Mouse (Mus musculus) stomach, embryonic 16.5 days (tissue): ENCODE measurements at regions not wholly inside any gene's neighbourhood (a gene's known extent, or its start where the extent isn't known, plus 50 kb on each side); places are given as distances from the start of the nearest gene placed in this dataset.

Experiments
- ATAC-seq: fragments of 200-750 bp; cut with Nextera tagmentation; 2 replicates; pipeline ENCODE4 v1.8.0; 2017; ENCODE audit warnings: moderate number of reproducible peaks, moderate TSS enrichment; ENCODE audit not compliant: insufficient read depth, low FRiP score
- H3K27ac ChIP-seq: fragments of 300-500 bp; sonication (generic); 2 replicates; pipeline ENCODE4 v1.5.1; 2014; ENCODE audit warnings: low read length
- H3K27me3 ChIP-seq: fragments of 300-500 bp; sonication (generic); 2 replicates; pipeline ENCODE4 v1.6.1; 2014; ENCODE audit warnings: low read length, control low read depth, mixed read lengths; ENCODE audit not compliant: control insufficient read depth, insufficient read depth
- H3K36me3 ChIP-seq: fragments of 300-500 bp; sonication (generic); 2 replicates; pipeline ENCODE4 v1.6.1; 2014; ENCODE audit warnings: low read length; ENCODE audit not compliant: control insufficient read depth, insufficient read depth
- H3K4me1 ChIP-seq: fragments of 300-500 bp; sonication (generic); 2 replicates; pipeline ENCODE4 v1.6.1; 2014; ENCODE audit warnings: low read length, control low read depth, mixed read lengths; ENCODE audit not compliant: control insufficient read depth, insufficient read depth
- H3K4me2 ChIP-seq: fragments of 300-500 bp; sonication (generic); 2 replicates; pipeline ENCODE4 v1.6.1; 2014; ENCODE audit warnings: low read depth, low read length, mixed read lengths
- H3K4me3 ChIP-seq: fragments of 300-500 bp; sonication (generic); replicated peaks from 2 replicates; pipeline ENCODE4 v1.5.1; 2014; ENCODE audit warnings: mild to moderate bottlenecking, low read length
- H3K9ac ChIP-seq: fragments of 300-500 bp; sonication (generic); 2 replicates; pipeline ENCODE4 v1.6.1; 2014; ENCODE audit warnings: low read length
- H3K9me3 ChIP-seq: fragments of 300-500 bp; sonication (generic); replicated peaks from 2 replicates; pipeline ENCODE4 v1.6.1; 2016; ENCODE audit warnings: low read length, control low read depth; ENCODE audit not compliant: control insufficient read depth
- WGBS: fragments of 180-500 bp; shearing (Covaris S2); extraction: QIAGEN DNeasy Blood & Tissue Kit; methylation state at CpG from one replicate; pipeline ENCODE4 v1.1.7; 2014; 5-methylcytosine and 5-hydroxymethylcytosine counted together

- 49% methylated on average over 4 of the region's 4 CpGs for WGBS
- no peak overlapping the region for H3K4me2 ChIP-seq
- no peak overlapping the region for H3K4me3 ChIP-seq
- H3K36me3 ChIP-seq: no peaks in the 10 kb centered on the region
- no peaks in the 10 kb centered on the region for H3K9me3 ChIP-seq
- peak; percentile 14; the same call in 1 of the 2 replicates for ATAC-seq
- H3K4me1 ChIP-seq: peaks cover 4% of the 10 kb centered on the region
- H3K27me3 ChIP-seq: no peaks in the 10 kb centered on the region
- H3K9ac ChIP-seq: 0 out of 2 replicates have a peak overlapping the region, but pooled peaks have one; percentile 14
- no peak overlapping the region for H3K27ac ChIP-seq
Measured at GRCm38 (mm10) chr2:128395308-128396007, 195.6 kb upstream of the Spdye4c start.

- Histone ChIP-seq H3K4me1 (peaks cover 4% of the 10 kb centered on the region), H3K4me2 (no peak overlapping the region), H3K4me3 (no peak overlapping the region), H3K27ac (no peak overlapping the region), H3K36me3 (no peaks in the 10 kb centered on the region), H3K27me3 (no peaks in the 10 kb centered on the region), H3K9me3 (no peaks in the 10 kb centered on the region), H3K9ac (no peak overlapping the region)
- 2% methylated on average over 9 of the region's 9 CpGs for WGBS
- peak; percentile 88 for ATAC-seq
Measured at GRCm38 (mm10) chr2:128396008-128396346, 195.0 kb upstream of the Spdye4c start.

GRCm38 (mm10) chr2:128401359-128401758, 189.7 kb upstream of the Spdye4c start:
- WGBS: 61% methylated on average over 8 of the region's 8 CpGs
- Histone ChIP-seq H3K36me3 (no peaks in the 10 kb centered on the region), H3K9ac (no peak overlapping the region), H3K4me3 (no peak overlapping the region), H3K4me1 (peaks cover 8% of the 10 kb centered on the region; the same call in 1 of the 2 replicates), H3K27ac (no peak overlapping the region), H3K4me2 (no peak overlapping the region), H3K9me3 (no peaks in the 10 kb centered on the region), H3K27me3 (no peaks in the 10 kb centered on the region)
- no peak for ATAC-seq

GRCm38 (mm10) chr2:128403143-128403935, 187.7 kb upstream of the Spdye4c start:
- Histone ChIP-seq H3K27ac (no peak overlapping the region), H3K4me2 (no peak overlapping the region), H3K27me3 (no peaks in the 10 kb centered on the region), H3K9ac (0 out of 2 replicates have a peak overlapping the region, but pooled peaks have one; percentile 33), H3K9me3 (no peaks in the 10 kb centered on the region), H3K36me3 (no peaks in the 10 kb centered on the region), H3K4me1 (peaks cover 9% of the 10 kb centered on the region; the same call in 1 of the 2 replicates), H3K4me3 (no peak overlapping the region)
- no peak for ATAC-seq
- WGBS: 46% methylated on average over 11 of the region's 11 CpGs

GRCm38 (mm10) chr2:128404405-128404804, 186.6 kb upstream of the Spdye4c start:
- WGBS: 80% methylated on average over 3 of the region's 3 CpGs
- ATAC-seq: no peak
- no peak overlapping the region for H3K27ac ChIP-seq

GRCm38 (mm10) chr2:128407076-128407475, 183.9 kb upstream of the Spdye4c start:
- no peak overlapping the region for H3K9ac ChIP-seq
- H3K9me3 ChIP-seq: no peaks in the 10 kb centered on the region
- 69% methylated on average over 7 of the region's 7 CpGs for WGBS
- H3K4me1 ChIP-seq: peaks cover 13% of the 10 kb centered on the region; the same call in 1 of the 2 replicates
- no peak overlapping the region for H3K4me2 ChIP-seq
- no peak overlapping the region for H3K4me3 ChIP-seq
- H3K27me3 ChIP-seq: no peaks in the 10 kb centered on the region
- H3K36me3 ChIP-seq: no peaks in the 10 kb centered on the region
- no peak overlapping the region for H3K27ac ChIP-seq
- no peak for ATAC-seq

More at GRCm38 (mm10) chr2:128404405-128404804, 186.6 kb upstream of the Spdye4c start:
- Histone ChIP-seq H3K4me2 (no peak overlapping the region), H3K4me3 (no peak overlapping the region), H3K36me3 (no peaks in the 10 kb centered on the region), H3K27me3 (no peaks in the 10 kb centered on the region), H3K9ac (no peak overlapping the region), H3K9me3 (no peaks in the 10 kb centered on the region), H3K4me1 (peaks cover 13% of the 10 kb centered on the region; the same call in 1 of the 2 replicates)

- WGBS: 36% methylated on average over 6 of the region's 6 CpGs
- Histone ChIP-seq H3K4me2 (no peak overlapping the region), H3K9ac (no peak overlapping the region), H3K9me3 (no peaks in the 10 kb centered on the region), H3K4me1 (peaks cover 5% of the 10 kb centered on the region; the same call in 1 of the 2 replicates), H3K4me3 (no peak overlapping the region), H3K27ac (peak overlapping the region; percentile 19; the same call in 1 of the 2 replicates), H3K36me3 (no peaks in the 10 kb centered on the region), H3K27me3 (no peaks in the 10 kb centered on the region)
- ATAC-seq: no peak
Measured at GRCm38 (mm10) chr2:128408718-128409117, 182.3 kb upstream of the Spdye4c start.

- Histone ChIP-seq H3K4me1 (peaks cover 5% of the 10 kb centered on the region; the same call in 1 of the 2 replicates), H3K4me2 (no peak overlapping the region), H3K27ac (no peak overlapping the region), H3K27me3 (no peaks in the 10 kb centered on the region), H3K9ac (no peak overlapping the region), H3K4me3 (no peak overlapping the region), H3K9me3 (no peaks in the 10 kb centered on the region), H3K36me3 (no peaks in the 10 kb centered on the region)
- WGBS: 21% methylated on average over 10 of the region's 10 CpGs
- no peak for ATAC-seq
Measured at GRCm38 (mm10) chr2:128412352-128412751, 178.7 kb upstream of the Spdye4c start.

GRCm38 (mm10) chr2:128412974-128413373, 178.0 kb upstream of the Spdye4c start:
- Histone ChIP-seq H3K27ac (no peak overlapping the region), H3K9ac (0 out of 2 replicates have a peak overlapping the region, but pooled peaks have one; percentile 24), H3K4me1 (peaks cover 5% of the 10 kb centered on the region; the same call in 1 of the 2 replicates), H3K9me3 (no peaks in the 10 kb centered on the region), H3K27me3 (no peaks in the 10 kb centered on the region), H3K36me3 (no peaks in the 10 kb centered on the region), H3K4me3 (no peak overlapping the region), H3K4me2 (no peak overlapping the region)
- WGBS: 13% methylated on average over 10 of the region's 10 CpGs
- ATAC-seq: peak; percentile 64; the same call in 1 of the 2 replicates
